Mouse (Mus musculus) intestine, embryonic 16.5 days (tissue): ENCODE measurements at regions not wholly inside any gene's neighbourhood (a gene's known extent, or its start where the extent isn't known, plus 50 kb on each side); places are given as distances from the start of the nearest gene placed in this dataset.

Source experiments
- ATAC-seq: fragments of 200-750 bp; cut with Nextera tagmentation; 2 replicates; pipeline ENCODE4 v1.8.0; 2017; ENCODE audit warnings: moderate TSS enrichment, moderate library complexity
- H3K27ac ChIP-seq: fragments of 300-500 bp; sonication (generic); 2 replicates; pipeline ENCODE4 v1.5.1; 2014; ENCODE audit warnings: mild to moderate bottlenecking, low read length
- H3K27me3 ChIP-seq: fragments of 300-500 bp; sonication (generic); replicated peaks from 2 replicates; pipeline ENCODE4 v1.6.1; 2014; ENCODE audit warnings: low read length, control low read depth, mixed read lengths; ENCODE audit not compliant: control insufficient read depth, insufficient read depth
- H3K36me3 ChIP-seq: fragments of 300-500 bp; sonication (generic); 2 replicates; pipeline ENCODE4 v1.6.1; 2014; ENCODE audit warnings: low read length, control low read depth; ENCODE audit not compliant: control insufficient read depth, insufficient read depth
- H3K4me1 ChIP-seq: fragments of 300-500 bp; sonication (generic); 2 replicates; pipeline ENCODE4 v1.6.1; 2014; ENCODE audit warnings: low read length, control low read depth, mixed read lengths; ENCODE audit not compliant: control insufficient read depth, insufficient read depth
- H3K4me2 ChIP-seq: fragments of 300-500 bp; sonication (generic); 2 replicates; pipeline ENCODE4 v1.6.1; 2014; ENCODE audit warnings: low read depth, low read length, control low read depth
- H3K4me3 ChIP-seq: fragments of 300-500 bp; sonication (generic); 2 replicates; pipeline ENCODE4 v1.5.1; 2014; ENCODE audit warnings: mild to moderate bottlenecking, low read length
- H3K9ac ChIP-seq: fragments of 300-500 bp; sonication (generic); 2 replicates; pipeline ENCODE4 v1.6.1; 2014; ENCODE audit warnings: low read depth, low read length
- H3K9me3 ChIP-seq: fragments of 300-500 bp; sonication (generic); 2 replicates; pipeline ENCODE4 v1.6.1; 2016; ENCODE audit warnings: low read length, control low read depth; ENCODE audit not compliant: control insufficient read depth
- WGBS: fragments of 180-500 bp; shearing (Covaris S2); extraction: QIAGEN DNeasy Blood & Tissue Kit; methylation state at CpG from one replicate; pipeline ENCODE4 v1.1.7; 2014; 5-methylcytosine and 5-hydroxymethylcytosine counted together

GRCm38 (mm10) chr9:88049270-88049669 is 277.7 kb upstream of the Nt5e start:
- H3K4me2 ChIP-seq = no peak overlapping the region
- no peaks in the 10 kb centered on the region for H3K4me1 ChIP-seq
- no peak for ATAC-seq
- no peak overlapping the region for H3K4me3 ChIP-seq
- WGBS = 73% methylated on average over 13 of the region's 13 CpGs
- H3K9me3 ChIP-seq = no peaks in the 10 kb centered on the region
- H3K36me3 ChIP-seq = no peaks in the 10 kb centered on the region
- H3K27me3 ChIP-seq = no peaks in the 10 kb centered on the region
- H3K9ac ChIP-seq = no peak overlapping the region
- H3K27ac ChIP-seq = no peak overlapping the region

GRCm38 (mm10) chr9:88049792-88050191 is 277.2 kb upstream of the Nt5e start:
- H3K9ac ChIP-seq = no peak overlapping the region
- H3K9me3 ChIP-seq = no peaks in the 10 kb centered on the region
- no peaks in the 10 kb centered on the region for H3K36me3 ChIP-seq
- H3K4me1 ChIP-seq = no peaks in the 10 kb centered on the region
- H3K27ac ChIP-seq = no peak overlapping the region
- H3K27me3 ChIP-seq = no peaks in the 10 kb centered on the region
- ATAC-seq = no peak
- no peak overlapping the region for H3K4me3 ChIP-seq
- 86% methylated on average over 4 of the region's 4 CpGs for WGBS
- H3K4me2 ChIP-seq = no peak overlapping the region

GRCm38 (mm10) chr9:88058551-88058950 is 268.4 kb upstream of the Nt5e start:
- ATAC-seq = no peak
- WGBS = 41% methylated on average over 4 of the region's 4 CpGs
- no peak overlapping the region for H3K4me3 ChIP-seq
- no peak overlapping the region for H3K4me2 ChIP-seq
- no peaks in the 10 kb centered on the region for H3K9me3 ChIP-seq
- no peaks in the 10 kb centered on the region for H3K4me1 ChIP-seq
- no peaks in the 10 kb centered on the region for H3K27me3 ChIP-seq
- no peaks in the 10 kb centered on the region for H3K36me3 ChIP-seq
- no peak overlapping the region for H3K27ac ChIP-seq
- H3K9ac ChIP-seq = no peak overlapping the region

- Histone ChIP-seq H3K27ac (no peak overlapping the region), H3K27me3 (no peaks in the 10 kb centered on the region), H3K4me3 (no peak overlapping the region), H3K36me3 (no peaks in the 10 kb centered on the region), H3K9me3 (no peaks in the 10 kb centered on the region), H3K4me2 (no peak overlapping the region), H3K4me1 (no peaks in the 10 kb centered on the region), H3K9ac (no peak overlapping the region)
- ATAC-seq = no peak
- WGBS = 85% methylated on average over 3 of the region's 3 CpGs
Observed at GRCm38 (mm10) chr9:88059005-88059404, 268.0 kb upstream of the Nt5e start.

GRCm38 (mm10) chr9:88063973-88064676 is 262.9 kb upstream of the Nt5e start:
- WGBS = 54% methylated on average over 3 of the region's 3 CpGs
- ATAC-seq = no peak

GRCm38 (mm10) chr9:88065057-88065456 is 261.9 kb upstream of the Nt5e start:
- H3K36me3 ChIP-seq = no peaks in the 10 kb centered on the region
- no peaks in the 10 kb centered on the region for H3K9me3 ChIP-seq
- no peak overlapping the region for H3K9ac ChIP-seq
- H3K4me1 ChIP-seq = no peaks in the 10 kb centered on the region
- no peak for ATAC-seq
- no peak overlapping the region for H3K27ac ChIP-seq
- H3K4me3 ChIP-seq = no peak overlapping the region
- no peaks in the 10 kb centered on the region for H3K27me3 ChIP-seq
- H3K4me2 ChIP-seq = no peak overlapping the region
- WGBS = 66% methylated on average over 4 of the region's 4 CpGs

More at GRCm38 (mm10) chr9:88063973-88064676, 262.9 kb upstream of the Nt5e start:
- no peaks in the 10 kb centered on the region for H3K4me1 ChIP-seq
- no peaks in the 10 kb centered on the region for H3K36me3 ChIP-seq
- H3K9me3 ChIP-seq = no peaks in the 10 kb centered on the region
- no peak overlapping the region for H3K4me3 ChIP-seq
- no peak overlapping the region for H3K9ac ChIP-seq
- H3K4me2 ChIP-seq = no peak overlapping the region
- H3K27ac ChIP-seq = no peak overlapping the region
- no peaks in the 10 kb centered on the region for H3K27me3 ChIP-seq

GRCm38 (mm10) chr9:88065777-88066176 is 261.2 kb upstream of the Nt5e start:
- WGBS = 81% methylated on average over 7 of the region's 7 CpGs
- H3K27me3 ChIP-seq = no peaks in the 10 kb centered on the region
- ATAC-seq = no peak
- H3K36me3 ChIP-seq = no peaks in the 10 kb centered on the region
- no peaks in the 10 kb centered on the region for H3K4me1 ChIP-seq
- no peak overlapping the region for H3K4me3 ChIP-seq
- H3K4me2 ChIP-seq = no peak overlapping the region
- no peak overlapping the region for H3K9ac ChIP-seq
- H3K9me3 ChIP-seq = no peaks in the 10 kb centered on the region
- H3K27ac ChIP-seq = no peak overlapping the region

DNA sequence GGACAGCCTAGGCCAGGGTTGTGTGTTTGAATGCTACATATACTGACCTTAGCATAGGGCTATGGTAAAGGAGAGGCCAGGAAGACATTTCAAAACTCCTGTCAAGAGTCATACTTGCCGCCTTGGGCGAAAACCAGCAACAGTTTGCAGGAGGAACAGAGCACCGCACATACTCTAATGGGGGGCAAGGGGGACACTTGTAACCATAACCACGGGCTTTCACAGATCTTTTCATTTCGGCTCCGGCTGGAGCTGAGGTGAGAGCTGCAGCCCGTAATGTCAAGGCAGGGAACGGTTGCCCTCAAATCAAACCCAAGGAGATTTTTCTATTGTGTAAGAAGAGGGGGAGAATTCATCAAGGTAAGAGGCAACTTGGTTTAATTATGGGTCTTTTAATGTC is 258.7 kb upstream of the Nt5e start:
- no peaks in the 10 kb centered on the region for H3K4me1 ChIP-seq
- 91% methylated on average over 8 of the region's 8 CpGs for WGBS
- no peak overlapping the region for H3K4me3 ChIP-seq
- ATAC-seq = no peak
- no peak overlapping the region for H3K27ac ChIP-seq
- no peaks in the 10 kb centered on the region for H3K36me3 ChIP-seq
- no peak overlapping the region for H3K9ac ChIP-seq
- no peaks in the 10 kb centered on the region for H3K27me3 ChIP-seq
- H3K9me3 ChIP-seq = no peaks in the 10 kb centered on the region
- H3K4me2 ChIP-seq = no peak overlapping the region

GRCm38 (mm10) chr9:88068881-88069304 is 258.1 kb upstream of the Nt5e start:
- no peak overlapping the region for H3K4me3 ChIP-seq

GRCm38 (mm10) chr9:88069834-88070233 is 257.2 kb upstream of the Nt5e start:
- no peaks in the 10 kb centered on the region for H3K4me1 ChIP-seq
- H3K4me2 ChIP-seq = no peak overlapping the region
- WGBS = 81% methylated on average over 13 of the region's 13 CpGs
- H3K36me3 ChIP-seq = no peaks in the 10 kb centered on the region
- no peak for ATAC-seq
- no peak overlapping the region for H3K27ac ChIP-seq
- no peak overlapping the region for H3K4me3 ChIP-seq
- no peak overlapping the region for H3K9ac ChIP-seq
- no peaks in the 10 kb centered on the region for H3K27me3 ChIP-seq
- H3K9me3 ChIP-seq = no peaks in the 10 kb centered on the region

More at GRCm38 (mm10) chr9:88068881-88069304, 258.1 kb upstream of the Nt5e start:
- H3K4me2 ChIP-seq = no peak overlapping the region
- H3K36me3 ChIP-seq = no peaks in the 10 kb centered on the region
- H3K4me1 ChIP-seq = no peaks in the 10 kb centered on the region
- H3K27me3 ChIP-seq = no peaks in the 10 kb centered on the region
- no peak overlapping the region for H3K27ac ChIP-seq
- H3K9ac ChIP-seq = no peak overlapping the region
- no peak for ATAC-seq
- WGBS = 56% methylated on average over 15 of the region's 15 CpGs
- no peaks in the 10 kb centered on the region for H3K9me3 ChIP-seq
